Mouse (Mus musculus) midbrain, embryonic 16.5 days (tissue): ENCODE measurements around the gene Adamtsl5. TPM values are rescaled to one million over a fixed set of nuclear protein-coding genes. Genes with fewer than 3 reads are reported as not detected.

Experiments used
- ATAC-seq: fragments of 200-750 bp; cut with Nextera tagmentation; 2 replicates; pipeline ENCODE4 v1.8.0; 2017; ENCODE audit warnings: moderate TSS enrichment
- H3K27ac ChIP-seq: fragments of 300-500 bp; sonication (generic); 2 replicates; pipeline ENCODE4 v1.5.1; 2014; ENCODE audit warnings: mild to moderate bottlenecking, low read length, mixed read lengths
- H3K27me3 ChIP-seq: fragments of 300-500 bp; sonication (generic); 2 replicates; pipeline ENCODE4 v1.6.1; 2014; ENCODE audit warnings: low read depth, low read length, mixed read lengths; ENCODE audit not compliant: control insufficient read depth, insufficient read depth
- H3K36me3 ChIP-seq: fragments of 300-500 bp; sonication (generic); 2 replicates; pipeline ENCODE4 v1.6.1; 2014; ENCODE audit warnings: mild to moderate bottlenecking, low read length, moderate library complexity, mixed read lengths; ENCODE audit not compliant: control insufficient read depth, insufficient read depth
- H3K4me1 ChIP-seq: fragments of 300-500 bp; sonication (generic); 2 replicates; pipeline ENCODE4 v1.6.1; 2014; ENCODE audit warnings: mild to moderate bottlenecking, low read length, mixed read lengths; ENCODE audit not compliant: control insufficient read depth, insufficient read depth
- H3K4me2 ChIP-seq: fragments of 300-500 bp; sonication (generic); 2 replicates; pipeline ENCODE4 v1.6.1; 2014; ENCODE audit warnings: mild to moderate bottlenecking, low read length, mixed read lengths
- H3K4me3 ChIP-seq: fragments of 300-500 bp; sonication (generic); 2 replicates; pipeline ENCODE4 v1.5.1; 2014; ENCODE audit warnings: low read depth, mild to moderate bottlenecking, low read length, moderate library complexity, mixed read lengths
- H3K9ac ChIP-seq: fragments of 300-500 bp; sonication (generic); 2 replicates; pipeline ENCODE4 v1.6.1; 2014; ENCODE audit warnings: low read depth, low read length, mixed read lengths
- H3K9me3 ChIP-seq: fragments of 300-500 bp; sonication (generic); replicated peaks from 2 replicates; pipeline ENCODE4 v1.6.1; 2014; ENCODE audit warnings: mild to moderate bottlenecking, low read length, mixed read lengths; ENCODE audit not compliant: control insufficient read depth, poor library complexity, severe bottlenecking
- WGBS: fragments of 180-500 bp; shearing (Covaris S2); extraction: QIAGEN DNeasy Blood & Tissue Kit; methylation state at CpG from one replicate; pipeline ENCODE4 v1.1.7; 2014; 5-methylcytosine and 5-hydroxymethylcytosine counted together
- polyA plus RNA-seq: library from polyadenylated mRNA; unstranded; fragments of >200 nt; fragmentation: Nextera tagmentation; extraction: Ambion mirVana; gene quantifications from 2 replicates; pipeline ENCODE4 v1.2.1, GENCODE M21; 2015

Gene Adamtsl5
- polyA plus RNA-seq, 1 experiment from 2014 or later, result 0.38 TPM

DNA sequence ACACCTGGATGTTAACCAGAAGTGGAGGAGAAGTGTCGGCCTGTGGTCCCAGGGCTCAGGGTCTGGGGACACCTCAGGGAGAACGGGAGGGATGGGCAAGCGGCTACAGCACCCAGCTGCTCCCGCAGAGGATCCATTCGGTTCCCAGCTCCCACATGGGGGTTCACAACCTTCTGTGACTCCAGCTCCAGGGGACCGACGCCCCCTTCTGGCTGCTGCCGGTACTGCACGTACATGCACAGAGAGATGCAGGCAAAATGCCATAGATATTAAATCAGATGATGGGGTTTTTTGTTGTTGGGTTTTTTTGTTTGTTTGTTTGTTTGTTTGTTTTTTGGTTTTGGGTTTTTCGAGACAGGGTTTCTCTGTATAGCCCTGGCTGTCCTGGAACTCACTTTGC is 29.5 kb upstream of the Adamtsl5 start:
- H3K36me3 ChIP-seq, result peaks cover 31% of the 10 kb centered on the region
- H3K9me3 ChIP-seq, result no peaks in the 10 kb centered on the region
- no peak for ATAC-seq
- no peak overlapping the region for H3K9ac ChIP-seq
- no peaks in the 10 kb centered on the region for H3K27me3 ChIP-seq
- no peak overlapping the region for H3K4me3 ChIP-seq
- no peak overlapping the region for H3K4me2 ChIP-seq
- H3K4me1 ChIP-seq, result peaks cover 5% of the 10 kb centered on the region
- WGBS, result 52% methylated on average over 10 of the region's 10 CpGs
- no peak overlapping the region for H3K27ac ChIP-seq

DNA sequence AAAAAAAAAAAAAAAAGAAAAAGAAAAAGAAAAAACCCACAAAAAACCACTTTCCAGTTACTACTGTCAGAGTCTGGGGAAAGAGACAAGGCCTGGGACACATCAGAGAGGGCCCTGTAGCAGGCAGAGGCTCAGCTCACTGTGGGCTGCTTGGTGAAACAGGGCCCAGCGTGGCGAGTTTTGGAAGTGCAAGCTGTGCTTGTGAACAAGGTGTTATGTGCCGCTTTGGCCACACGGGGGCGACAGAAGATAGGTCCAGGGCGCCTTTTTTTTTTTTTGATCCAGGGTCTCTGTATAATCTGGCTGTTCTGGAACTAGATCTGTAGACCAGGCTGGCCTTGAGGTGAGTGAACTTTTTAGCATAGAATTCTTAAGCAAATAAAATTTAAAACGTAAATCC is 27.9 kb upstream of the Adamtsl5 start:
- Histone ChIP-seq H3K36me3 (peaks cover 16% of the 10 kb centered on the region), H3K9me3 (no peaks in the 10 kb centered on the region), H3K27ac (no peak overlapping the region), H3K4me1 (peaks cover 9% of the 10 kb centered on the region), H3K27me3 (no peaks in the 10 kb centered on the region), H3K4me2 (no peak overlapping the region), H3K9ac (no peak overlapping the region), H3K4me3 (no peak overlapping the region)
- ATAC-seq, result 0 out of 2 replicates have a peak, but pooled peaks have one; percentile 61
- 2% methylated on average over 7 of the region's 7 CpGs for WGBS

DNA sequence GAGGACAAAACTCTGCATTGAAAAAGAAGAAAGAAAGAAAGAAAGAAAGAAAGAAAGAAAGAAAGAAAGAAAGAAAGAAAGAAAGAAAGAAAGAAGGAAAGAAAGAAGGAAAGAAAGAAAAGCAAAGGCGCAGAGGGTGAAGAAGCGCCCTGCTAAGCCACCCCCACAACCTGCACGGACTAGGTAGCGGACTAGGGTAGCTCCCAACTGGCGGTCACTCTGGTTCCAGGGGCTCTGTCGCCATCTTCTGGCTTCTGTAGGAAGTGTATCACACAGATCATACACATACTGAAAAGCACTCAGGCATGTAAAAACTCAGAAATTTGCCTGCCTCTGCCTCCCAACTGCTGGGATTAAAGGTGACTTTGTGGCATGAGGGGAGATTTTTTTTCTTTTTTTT is 25.9 kb upstream of the Adamtsl5 start:
- no peak overlapping the region for H3K4me2 ChIP-seq
- no peaks in the 10 kb centered on the region for H3K36me3 ChIP-seq
- peaks cover 9% of the 10 kb centered on the region for H3K4me1 ChIP-seq
- H3K4me3 ChIP-seq, result no peak overlapping the region
- H3K27ac ChIP-seq, result no peak overlapping the region
- WGBS, result 15% methylated on average over 6 of the region's 6 CpGs
- H3K9ac ChIP-seq, result no peak overlapping the region
- no peak for ATAC-seq
- no peaks in the 10 kb centered on the region for H3K9me3 ChIP-seq
- no peaks in the 10 kb centered on the region for H3K27me3 ChIP-seq

DNA sequence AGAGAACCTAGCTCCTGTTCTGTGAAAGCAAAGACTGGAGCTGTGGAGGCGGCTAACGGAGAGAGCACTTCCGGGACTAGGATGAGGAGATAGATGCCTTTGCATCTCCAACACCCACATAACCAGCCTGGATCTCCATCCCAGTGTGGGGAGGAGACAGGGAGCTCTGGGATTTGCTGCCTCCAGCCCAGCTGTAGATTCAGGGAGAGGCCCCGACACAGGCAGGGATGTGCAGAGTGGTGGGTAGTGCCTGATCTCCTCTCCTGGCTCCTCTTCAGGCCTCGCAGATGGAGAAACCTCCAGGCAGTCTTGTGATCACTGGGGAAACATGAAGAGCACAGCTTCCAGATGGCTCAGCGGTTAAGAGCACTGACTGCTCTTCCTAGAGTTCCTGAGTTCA is 24.5 kb upstream of the Adamtsl5 start:
- no peak overlapping the region for H3K4me2 ChIP-seq
- no peak overlapping the region for H3K4me3 ChIP-seq
- H3K36me3 ChIP-seq, result no peaks in the 10 kb centered on the region
- WGBS, result 87% methylated on average over 6 of the region's 6 CpGs
- H3K4me1 ChIP-seq, result peaks cover 9% of the 10 kb centered on the region
- ATAC-seq, result no peak
- no peak overlapping the region for H3K9ac ChIP-seq
- no peaks in the 10 kb centered on the region for H3K9me3 ChIP-seq
- H3K27me3 ChIP-seq, result no peaks in the 10 kb centered on the region
- no peak overlapping the region for H3K27ac ChIP-seq

DNA sequence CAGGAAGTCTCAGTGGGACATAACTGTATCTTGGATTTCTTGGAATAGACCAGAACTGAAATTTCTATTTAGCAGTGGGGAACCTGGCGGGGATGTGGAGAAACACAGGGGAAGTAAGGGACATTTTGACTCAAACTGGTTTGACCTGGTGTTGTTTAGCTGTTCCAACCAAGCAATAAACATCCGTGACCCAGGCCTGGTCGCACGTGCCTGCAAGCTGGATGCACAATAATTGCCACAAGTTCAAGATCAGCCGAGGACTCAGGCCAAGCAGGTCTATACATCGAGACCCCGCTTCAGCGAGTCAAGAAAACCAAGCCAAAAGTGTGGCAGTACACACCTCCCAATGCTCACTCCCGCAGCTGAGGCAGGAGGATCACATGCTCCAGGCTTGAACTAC is 23.8 kb upstream of the Adamtsl5 start:
- Histone ChIP-seq H3K4me1 (peaks cover 9% of the 10 kb centered on the region), H3K9ac (peak overlapping the region; percentile 48; the same call in 1 of the 2 replicates), H3K36me3 (no peaks in the 10 kb centered on the region), H3K27ac (peak overlapping the region; percentile 68), H3K4me2 (peak overlapping the region; percentile 50), H3K4me3 (peak overlapping the region; percentile 30), H3K9me3 (no peaks in the 10 kb centered on the region), H3K27me3 (no peaks in the 10 kb centered on the region)
- WGBS, result 54% methylated on average over 9 of the region's 9 CpGs
- peak; percentile 1; the same call in 1 of the 2 replicates for ATAC-seq

DNA sequence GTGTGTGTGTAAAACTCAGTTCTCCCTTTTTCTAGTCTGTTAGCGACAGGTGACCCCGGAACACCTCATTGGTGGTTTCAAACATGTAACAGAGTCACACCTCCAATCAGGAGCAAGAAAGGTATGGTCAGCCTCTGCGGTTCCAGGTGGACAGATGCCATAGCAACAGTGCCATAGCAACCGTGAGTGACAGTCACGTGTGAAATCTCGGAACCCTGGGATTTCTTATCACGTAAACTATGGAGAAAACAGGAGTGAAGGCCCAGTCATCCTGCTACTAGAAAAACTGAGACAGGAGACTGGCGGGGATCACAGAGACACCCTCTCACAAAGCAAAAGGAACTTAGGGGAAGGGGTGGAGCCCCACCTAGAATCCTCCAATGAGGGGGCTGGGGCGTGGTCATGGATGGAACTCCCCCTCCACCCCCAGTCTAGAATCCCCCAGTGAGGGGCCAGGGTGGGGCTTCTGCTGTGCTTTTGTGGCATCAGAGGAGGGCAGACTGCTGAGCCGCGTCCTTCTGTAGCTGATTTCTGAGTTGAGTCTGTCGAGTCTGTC is 23.3 kb upstream of the Adamtsl5 start:
- ATAC-seq, result peak; percentile 88
- H3K36me3 ChIP-seq, result no peaks in the 10 kb centered on the region
- WGBS, result 3% methylated on average over 12 of the region's 12 CpGs
- H3K4me3 ChIP-seq, result peak overlapping the region; percentile 30
- H3K27me3 ChIP-seq, result no peaks in the 10 kb centered on the region
- H3K9ac ChIP-seq, result peak overlapping the region; percentile 48; the same call in 1 of the 2 replicates
- H3K4me2 ChIP-seq, result peak overlapping the region; percentile 50
- H3K27ac ChIP-seq, result peak overlapping the region; percentile 68
- peaks cover 9% of the 10 kb centered on the region for H3K4me1 ChIP-seq
- H3K9me3 ChIP-seq, result no peaks in the 10 kb centered on the region

DNA sequence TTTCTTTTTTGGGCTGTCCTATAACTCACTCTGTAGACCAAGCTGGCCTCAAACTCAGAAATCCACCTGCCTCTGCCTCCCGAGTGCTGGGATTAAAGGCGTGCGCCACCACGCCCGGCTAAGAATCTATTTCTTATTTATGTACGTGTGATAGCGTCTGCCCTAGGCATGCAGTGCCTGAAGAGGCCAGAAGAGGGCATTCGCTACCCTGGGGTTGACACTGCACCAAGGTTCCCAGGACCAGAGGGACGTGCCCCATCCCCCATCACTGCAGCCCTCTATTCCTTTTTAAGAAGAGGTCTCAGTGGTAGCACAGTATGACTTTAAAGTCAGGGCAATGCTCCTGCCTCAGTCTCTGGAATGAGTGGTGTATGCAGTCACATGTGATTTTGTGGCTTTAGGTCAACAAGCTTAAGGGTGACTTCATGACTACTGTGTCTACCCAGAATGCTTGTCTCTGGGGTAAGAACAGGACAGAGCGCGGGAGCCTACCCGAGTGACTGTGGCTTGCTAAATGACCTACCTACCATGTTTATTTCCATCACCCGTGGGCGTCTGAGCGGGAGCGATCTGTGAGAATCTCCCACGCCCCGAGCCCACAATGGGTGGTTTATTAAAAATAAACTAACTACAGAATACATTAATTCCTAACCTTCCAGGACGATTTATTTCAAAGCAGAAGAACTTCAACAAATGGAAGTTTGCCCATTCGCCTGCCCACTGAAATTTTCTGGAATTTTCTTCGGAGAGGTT is 22.0 kb upstream of the Adamtsl5 start:
- Histone ChIP-seq H3K4me2 (no peak overlapping the region), H3K9me3 (no peaks in the 10 kb centered on the region), H3K36me3 (no peaks in the 10 kb centered on the region), H3K9ac (no peak overlapping the region), H3K27ac (no peak overlapping the region), H3K4me1 (peaks cover 9% of the 10 kb centered on the region), H3K27me3 (no peaks in the 10 kb centered on the region), H3K4me3 (no peak overlapping the region)
- 82% methylated on average over 21 of the region's 21 CpGs for WGBS
- ATAC-seq, result no peak

DNA sequence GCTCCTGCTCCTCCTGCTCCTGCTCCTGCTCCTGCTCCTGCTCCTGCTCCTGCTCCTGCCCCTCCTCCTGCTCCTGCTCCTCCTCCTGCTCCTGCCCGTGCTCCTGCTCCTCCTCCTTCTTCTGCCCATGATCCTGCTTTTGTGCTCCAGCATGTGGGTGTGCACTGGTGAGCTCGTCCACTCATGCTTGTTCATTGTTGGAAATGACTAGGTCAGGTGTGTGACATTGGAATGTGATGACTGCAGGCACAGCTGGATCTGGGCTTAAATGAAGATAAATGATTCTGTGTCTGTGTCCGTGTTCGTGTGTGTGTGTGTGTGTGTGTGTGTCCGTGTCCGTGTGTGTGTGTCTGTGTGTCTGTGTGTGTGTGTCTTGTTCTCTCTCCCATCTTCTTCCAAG is 20.2 kb upstream of the Adamtsl5 start:
- Histone ChIP-seq H3K4me3 (no peak overlapping the region), H3K4me1 (peaks cover 12% of the 10 kb centered on the region), H3K9me3 (no peaks in the 10 kb centered on the region), H3K27ac (no peak overlapping the region), H3K4me2 (no peak overlapping the region), H3K36me3 (no peaks in the 10 kb centered on the region), H3K27me3 (no peaks in the 10 kb centered on the region; the same call in 1 of the 2 replicates), H3K9ac (no peak overlapping the region)
- ATAC-seq, result no peak
- 89% methylated on average over 6 of the region's 6 CpGs for WGBS

DNA sequence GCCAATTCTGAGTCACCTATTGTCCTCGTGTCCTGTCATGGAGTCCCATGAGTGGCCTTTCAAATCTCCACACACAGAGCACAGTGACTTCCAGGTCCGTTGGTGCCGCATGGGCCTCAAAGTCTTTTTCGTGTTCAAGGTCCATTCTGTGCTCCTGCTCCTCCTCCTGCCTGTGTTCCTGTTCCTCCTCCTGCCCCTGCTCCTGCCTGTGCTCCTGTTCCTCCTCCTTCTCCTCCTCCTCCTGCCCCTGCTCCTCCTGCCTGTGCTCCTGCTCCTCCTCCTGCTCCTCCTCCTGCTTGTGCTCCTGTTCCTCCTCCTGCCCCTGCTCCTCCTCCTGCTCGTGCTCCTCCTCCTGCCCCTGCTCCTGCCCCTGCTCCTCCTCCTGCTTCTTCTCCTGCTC is 19.7 kb upstream of the Adamtsl5 start:
- no peak for ATAC-seq
- WGBS, result 57% methylated on average over 5 of the region's 5 CpGs

More for the DNA sequence above, 19.7 kb upstream of the Adamtsl5 start:
- Histone ChIP-seq H3K36me3 (no peaks in the 10 kb centered on the region), H3K9me3 (no peaks in the 10 kb centered on the region), H3K4me2 (no peak overlapping the region), H3K4me3 (no peak overlapping the region), H3K4me1 (peaks cover 12% of the 10 kb centered on the region), H3K27me3 (no peaks in the 10 kb centered on the region; the same call in 1 of the 2 replicates), H3K27ac (no peak overlapping the region), H3K9ac (no peak overlapping the region)
